Mouse (Mus musculus) thymus, adult 2 months (tissue): ENCODE data around the gene Zfp507. TPM values are rescaled to one million over a fixed set of nuclear protein-coding genes. Genes with fewer than 3 reads are reported as not detected.

Experiments used
- DNase-seq: peaks from one replicate; pipeline ENCODE4 v3.0.0; 2021
- H3K27ac ChIP-seq: fragments of 200-500 bp; 2 replicates; pipeline ENCODE4 v1.5.1; 2012; ENCODE audit warnings: low read length, control low read depth; ENCODE audit not compliant: control insufficient read depth, insufficient read depth
- H3K27me3 ChIP-seq: fragments of 200-500 bp; 2 replicates; pipeline ENCODE4 v1.6.1; 2012; ENCODE audit warnings: mild to moderate bottlenecking, low read length, moderate library complexity, mixed read lengths; ENCODE audit not compliant: control insufficient read depth, insufficient read depth
- H3K36me3 ChIP-seq: fragments of 200-500 bp; 2 replicates; pipeline ENCODE4 v1.6.1; 2012; ENCODE audit warnings: mild to moderate bottlenecking, low read length, moderate library complexity; ENCODE audit not compliant: control insufficient read depth, insufficient read depth
- H3K4me1 ChIP-seq: fragments of 200-500 bp; replicated peaks from 2 replicates; pipeline ENCODE4 v1.6.1; 2012; ENCODE audit warnings: low read length; ENCODE audit not compliant: control insufficient read depth, insufficient read depth
- H3K4me3 ChIP-seq: fragments of 200-500 bp; 2 replicates; pipeline ENCODE4 v1.5.1; 2012; ENCODE audit warnings: mild to moderate bottlenecking, low read length, control low read depth, moderate library complexity; ENCODE audit not compliant: control insufficient read depth, insufficient read depth
- CTCF ChIP-seq: fragments of 200-500 bp; IDR thresholded peaks from 2 replicates; pipeline ENCODE4 v1.5.1; 2012; ENCODE audit warnings: mild to moderate bottlenecking, control low read depth, low read length, moderate library complexity, borderline replicate concordance; ENCODE audit not compliant: control insufficient read depth, poor library complexity, insufficient read depth; ENCODE audit errors: extremely low read depth
- POLR2A ChIP-seq: fragments of 200-500 bp; IDR thresholded peaks from 2 replicates; pipeline ENCODE4 v1.6.1; 2012; ENCODE audit warnings: mild to moderate bottlenecking, low read length, control low read depth, moderate library complexity; ENCODE audit not compliant: control insufficient read depth, poor library complexity, insufficient read depth; ENCODE audit errors: extremely low read depth
- WGBS: fragments of 180-500 bp; shearing (Covaris S2); methylation state at CpG from one replicate; pipeline ENCODE4 v1.1.7; 2018; 5-methylcytosine and 5-hydroxymethylcytosine counted together
- polyA plus RNA-seq: library from polyadenylated mRNA; depleted of rRNA; stranded (reverse); fragments of >200 nt; gene quantifications from 2 replicates; pipeline ENCODE4 v1.2.3, GENCODE M21; 2012

Gene Zfp507
- polyA plus RNA-seq, 1 experiment: 12.7 TPM

DNA sequence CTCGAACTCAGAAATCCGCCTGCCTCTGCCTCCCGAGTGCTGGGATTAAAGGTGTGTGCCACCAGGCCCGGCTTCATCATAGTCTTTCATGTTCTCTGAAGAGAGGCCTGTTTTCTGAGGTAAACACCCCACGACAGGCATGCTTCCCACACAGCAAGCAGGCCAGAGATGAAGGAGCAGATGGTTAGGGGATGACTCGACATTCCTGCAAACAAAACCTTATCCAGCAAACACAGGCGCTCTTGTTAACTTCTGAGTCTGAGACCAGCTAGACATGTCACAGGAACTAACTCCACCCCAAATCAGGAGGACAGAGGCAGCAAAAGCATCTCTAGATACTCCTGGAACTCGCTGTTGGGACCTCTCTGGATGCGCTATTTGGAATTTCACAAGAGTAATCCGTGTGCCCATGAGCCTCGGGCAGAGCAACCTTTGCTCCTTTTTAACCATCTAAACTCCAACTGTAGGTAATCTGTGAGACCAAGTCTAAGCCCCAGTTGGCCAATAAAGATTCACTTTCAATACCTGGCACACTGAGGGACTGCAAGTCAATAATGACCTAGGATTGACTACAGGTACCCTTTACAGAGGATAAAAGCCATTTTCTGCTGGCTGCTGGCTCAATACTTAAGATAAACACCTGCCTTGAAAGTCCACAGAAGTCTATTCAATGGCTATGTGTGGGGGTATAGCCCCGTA is 10.5 kb downstream of the Zfp507 start:
- H3K4me1 ChIP-seq: 0 out of 2 replicates have a peak, but pooled peaks cover 3% of the 10 kb centered on the region
- H3K4me3 ChIP-seq: no peak overlapping the region
- no peak for DNase-seq
- TF ChIP-seq CTCF: no peak
- no peak for TF ChIP-seq POLR2A
- peaks cover 57% of the 10 kb centered on the region for H3K36me3 ChIP-seq
- no peaks in the 10 kb centered on the region for H3K27me3 ChIP-seq
- no peak overlapping the region for H3K27ac ChIP-seq
- 89% methylated on average over 12 of the region's 12 CpGs for whole genome bisulfite sequencing

- Histone ChIP-seq H3K36me3 (peaks cover 57% of the 10 kb centered on the region), H3K4me3 (no peak overlapping the region), H3K4me1 (no peaks in the 10 kb centered on the region), H3K27ac (no peak overlapping the region), H3K27me3 (no peaks in the 10 kb centered on the region)
- no peak for DNase-seq
- TF ChIP-seq POLR2A (no peak), CTCF (no peak)
- 98% methylated on average over 8 of the region's 8 CpGs for WGBS
These were observed 11.9 kb downstream of the Zfp507 start for GRCm38 (mm10) chr7:35790926-35791325.

GRCm38 (mm10) chr7:35790201-35790600 is 12.6 kb downstream of the Zfp507 start:
- TF ChIP-seq CTCF (no peak), POLR2A (no peak)
- Histone ChIP-seq H3K4me1 (no peaks in the 10 kb centered on the region), H3K27ac (no peak overlapping the region), H3K4me3 (no peak overlapping the region), H3K27me3 (no peaks in the 10 kb centered on the region), H3K36me3 (peaks cover 55% of the 10 kb centered on the region)
- DNase-seq: no peak
- WGBS: 99% methylated on average over 8 of the region's 8 CpGs

DNA sequence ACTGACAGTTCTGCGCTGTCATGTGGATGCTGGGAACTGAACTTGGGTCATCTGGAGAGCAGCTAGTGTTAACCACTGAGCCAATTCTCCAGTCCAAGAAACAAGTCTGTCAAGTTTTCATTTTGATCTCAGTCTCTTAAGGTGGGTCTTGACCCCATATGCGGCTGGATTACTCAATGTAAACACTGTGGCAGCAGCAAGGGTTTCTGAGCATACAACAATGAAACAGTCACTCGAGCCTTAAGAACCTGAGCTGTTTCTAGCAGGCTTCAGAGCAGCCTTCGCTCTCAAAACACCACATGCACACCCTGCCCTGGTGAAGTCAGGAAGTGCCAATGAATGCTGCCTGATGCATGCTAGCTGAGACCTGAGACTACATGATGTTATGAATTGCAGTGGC is 17.2 kb downstream of the Zfp507 start:
- H3K27ac ChIP-seq: no peak overlapping the region
- H3K4me1 ChIP-seq: no peaks in the 10 kb centered on the region
- no peak for DNase-seq
- peaks cover 28% of the 10 kb centered on the region for H3K36me3 ChIP-seq
- H3K27me3 ChIP-seq: no peaks in the 10 kb centered on the region
- no peak overlapping the region for H3K4me3 ChIP-seq
- WGBS: 94% methylated on average over 4 of the region's 4 CpGs
- no peak for TF ChIP-seq CTCF
- no peak for TF ChIP-seq POLR2A

DNA sequence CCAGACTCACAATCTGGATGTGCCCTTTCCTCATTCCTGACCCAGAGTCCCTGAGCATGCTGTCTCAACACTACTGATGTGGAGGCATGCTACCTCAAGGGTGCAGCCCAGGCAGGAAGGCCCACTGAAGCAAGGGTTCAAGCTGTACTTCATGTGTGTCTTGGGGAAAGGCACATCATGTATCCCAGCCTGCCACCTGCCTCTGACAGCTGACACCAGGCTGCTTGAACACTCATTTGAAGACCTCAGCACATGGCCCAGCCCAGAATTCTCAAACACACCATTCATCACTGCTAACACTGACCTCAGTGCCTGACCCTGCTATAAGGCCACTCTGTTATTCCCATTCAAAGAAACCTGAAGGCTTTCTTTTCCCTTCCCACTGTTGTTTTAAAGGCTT is 20.6 kb downstream of the Zfp507 start:
- peaks cover 21% of the 10 kb centered on the region for H3K36me3 ChIP-seq
- no peaks in the 10 kb centered on the region for H3K4me1 ChIP-seq
- no peak overlapping the region for H3K4me3 ChIP-seq
- H3K27me3 ChIP-seq: no peaks in the 10 kb centered on the region
- DNase-seq: no peak
- TF ChIP-seq POLR2A: no peak
- no peak for TF ChIP-seq CTCF
- no peak overlapping the region for H3K27ac ChIP-seq

DNA sequence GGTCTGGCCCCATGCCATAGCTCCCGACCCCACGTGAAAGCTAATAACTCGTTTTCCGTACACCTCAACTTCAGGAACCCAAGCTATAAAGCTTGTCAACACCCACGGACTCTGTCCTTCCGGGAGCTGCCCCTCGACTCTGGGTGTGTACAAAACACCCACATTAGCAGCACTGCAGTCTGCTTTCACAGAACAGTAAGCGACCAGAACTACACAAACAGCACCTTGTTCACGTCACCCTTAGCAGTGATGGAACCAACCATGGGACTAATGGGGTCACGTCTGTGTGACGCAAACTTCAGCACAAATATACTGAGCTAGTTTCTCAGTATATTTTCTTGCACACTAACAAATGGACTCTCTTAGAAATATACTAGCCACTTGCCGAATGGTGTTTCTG is 28.7 kb downstream of the Zfp507 start:
- peaks cover 21% of the 10 kb centered on the region for H3K36me3 ChIP-seq
- TF ChIP-seq POLR2A (no peak), CTCF (no peak)
- H3K27ac ChIP-seq: no peak overlapping the region
- no peaks in the 10 kb centered on the region for H3K27me3 ChIP-seq
- H3K4me1 ChIP-seq: no peaks in the 10 kb centered on the region
- H3K4me3 ChIP-seq: no peak overlapping the region
- 96% methylated on average over 12 of the region's 12 CpGs for WGBS
- no peak for DNase-seq

GRCm38 (mm10) chr7:35772347-35772746 is 30.5 kb downstream of the Zfp507 start:
- Histone ChIP-seq H3K27me3 (no peaks in the 10 kb centered on the region), H3K27ac (no peak overlapping the region), H3K4me1 (no peaks in the 10 kb centered on the region), H3K4me3 (no peak overlapping the region), H3K36me3 (peaks cover 21% of the 10 kb centered on the region)
- TF ChIP-seq CTCF (no peak), POLR2A (no peak)
- no peak for DNase-seq
- 95% methylated on average over 8 of the region's 8 CpGs for WGBS

DNA sequence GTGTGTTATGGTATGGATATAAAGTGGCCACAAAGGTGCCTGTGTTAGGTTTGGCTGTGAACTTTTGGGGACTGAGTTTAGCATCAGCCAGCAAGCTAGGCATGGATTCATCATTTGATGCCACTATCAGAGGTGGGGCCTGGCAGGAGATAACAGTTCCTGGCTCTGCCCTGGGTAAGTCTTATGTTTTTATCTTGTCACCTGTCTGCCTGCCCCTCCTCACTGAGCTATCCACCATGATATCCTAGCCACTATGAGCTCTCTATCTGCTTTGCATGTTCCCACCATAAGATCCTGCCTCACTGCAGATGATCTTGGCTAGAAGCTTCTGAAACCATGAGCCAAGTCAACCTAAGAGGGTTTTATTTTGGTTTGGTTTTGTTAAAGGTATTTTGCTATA is 31.7 kb downstream of the Zfp507 start:
- Histone ChIP-seq H3K4me3 (no peak overlapping the region), H3K27ac (no peak overlapping the region), H3K4me1 (no peaks in the 10 kb centered on the region), H3K27me3 (no peaks in the 10 kb centered on the region), H3K36me3 (peaks cover 21% of the 10 kb centered on the region)
- TF ChIP-seq POLR2A (no peak), CTCF (no peak)
- no peak for DNase-seq
